Mouse (Mus musculus): ENCODE measurements around the gene 2010111I01Rik.

DNA sequence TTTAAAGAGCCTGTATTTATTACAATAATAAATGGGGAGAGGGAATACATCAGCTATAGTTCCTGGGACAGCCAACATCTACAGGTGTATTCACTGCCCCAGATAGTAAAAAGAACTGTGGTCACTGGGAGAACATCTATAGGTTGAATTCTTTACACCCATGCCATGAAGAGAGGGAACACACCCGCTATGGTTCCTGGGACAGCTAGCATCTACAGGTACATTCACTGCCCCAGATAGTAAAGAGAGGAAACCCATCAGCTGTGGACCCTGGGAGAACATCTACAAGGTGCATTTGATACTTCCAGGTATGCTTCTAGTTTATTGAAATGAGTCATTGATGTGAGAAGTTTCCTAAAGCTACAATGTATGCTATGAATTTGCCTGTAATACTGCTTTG, 162.8 kb downstream of the 2010111I01Rik start:
- TF ChIP-seq CTCF (IDR thresholded peaks at IDR 0.05; ENCODE audit: low read depth) (no peak), EP300 (optimal IDR thresholded peaks at IDR 0.05) (no peak)

All from stomach, postnatal 0 days (tissue).